Mouse (Mus musculus): ENCODE measurements around the gene Rnf151.

DNA sequence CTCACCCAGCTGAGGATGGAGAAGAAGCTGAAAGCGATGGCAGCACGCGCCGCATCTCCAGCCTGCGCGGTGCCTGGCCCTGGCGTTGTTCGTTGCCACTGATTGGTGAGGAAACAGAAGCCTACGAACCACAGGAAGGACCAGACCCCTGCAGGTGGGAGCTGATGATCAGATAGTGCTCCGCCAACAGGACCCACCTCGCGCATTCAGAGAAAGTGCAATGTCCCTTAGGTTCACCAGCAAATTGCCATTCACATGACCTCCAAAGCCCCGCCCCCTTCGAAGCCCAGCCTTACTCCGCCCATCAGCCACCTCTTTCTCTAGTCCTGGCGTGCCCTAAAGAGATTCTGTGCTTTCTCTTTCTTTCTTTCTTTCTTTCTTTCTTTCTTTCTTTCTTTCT lies 31.3 kb downstream of the Rnf151 start:
- TF ChIP-seq CTCF (IDR thresholded peaks at IDR 0.05; ENCODE audit: extremely low read depth, insufficient read depth, insufficient read length, insufficient replicate concordance) (no peak), POLR2A (IDR thresholded peaks at IDR 0.05; ENCODE audit: low read depth, low read length) (no peak)

All from spleen, adult 2 months (tissue).